Mouse (Mus musculus) embryo, embryonic 11.5 days (tissue): ENCODE data around the gene Mpo.

Source experiments
- DNase-seq: peaks from one replicate; pipeline ENCODE4 v3.0.0-alpha.2; 2012; ENCODE audit warnings: low read depth, low spot score

Mpo gene

DNA sequence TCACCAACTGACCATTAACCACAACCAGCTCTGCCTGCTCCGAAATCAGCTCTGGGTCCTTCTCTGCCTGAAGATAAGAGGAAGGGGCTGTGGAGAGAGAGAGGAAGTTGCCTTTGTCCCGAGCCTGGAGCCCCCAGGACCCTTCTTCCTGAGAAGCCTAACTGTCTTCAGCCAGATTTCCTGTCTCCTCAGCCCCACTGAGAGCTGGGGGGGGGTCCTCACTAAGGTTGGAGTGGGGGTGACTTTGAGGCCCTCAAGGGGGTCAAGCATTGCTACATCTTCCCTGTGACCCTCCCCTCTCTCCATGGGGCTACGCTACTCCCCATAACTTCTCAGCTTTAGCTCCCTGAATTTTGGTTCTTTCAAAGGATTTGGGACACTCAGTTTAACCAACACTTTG, at the start of gene Mpo:
TSS of gene Mpo (plus strand) at position 122 of the 400 bp plus-strand sequence.
- DNase-seq: no peak

DNA sequence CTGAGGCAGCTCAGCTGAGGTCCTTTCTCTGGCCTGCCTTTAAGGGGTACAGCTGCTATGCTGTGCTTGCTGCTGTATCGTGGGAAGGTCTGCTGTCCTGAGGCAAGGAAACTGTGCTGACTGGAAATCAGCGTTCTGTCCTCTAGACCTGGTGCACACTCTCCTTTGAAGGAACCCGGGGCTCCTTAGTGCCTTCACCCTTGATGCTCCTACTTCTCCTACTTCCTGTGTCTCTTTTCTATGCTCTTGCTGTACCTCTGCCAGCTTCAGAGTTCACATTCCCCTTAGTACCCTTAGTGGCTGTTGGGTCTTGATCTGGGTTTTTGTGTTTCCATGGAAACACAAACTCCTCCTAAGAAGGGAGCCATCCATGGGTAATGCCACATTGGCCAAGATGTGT, 49.7 kb upstream of the Mpo start:
- DNase-seq: no peak

DNA sequence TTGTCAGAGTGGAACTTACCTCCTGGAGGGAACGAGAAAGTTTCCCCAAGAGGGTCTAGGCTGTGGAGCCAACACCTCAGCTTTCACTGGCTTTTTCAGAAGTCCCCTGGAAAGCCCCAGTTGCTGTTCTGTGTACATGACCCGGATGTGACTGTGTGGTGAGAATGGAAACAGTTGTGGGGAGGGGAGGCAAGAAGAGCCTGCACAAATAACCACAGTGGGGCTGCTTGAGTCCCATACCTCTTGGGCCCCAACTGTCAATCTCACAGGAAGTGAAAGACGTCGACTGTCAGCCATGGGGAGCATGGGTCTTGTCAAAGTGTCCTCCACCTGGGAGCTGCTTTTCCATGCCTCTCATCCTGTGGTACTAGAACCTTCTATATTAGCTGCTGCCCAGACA, 48.4 kb upstream of the Mpo start:
- DNase-seq: no peak

DNA sequence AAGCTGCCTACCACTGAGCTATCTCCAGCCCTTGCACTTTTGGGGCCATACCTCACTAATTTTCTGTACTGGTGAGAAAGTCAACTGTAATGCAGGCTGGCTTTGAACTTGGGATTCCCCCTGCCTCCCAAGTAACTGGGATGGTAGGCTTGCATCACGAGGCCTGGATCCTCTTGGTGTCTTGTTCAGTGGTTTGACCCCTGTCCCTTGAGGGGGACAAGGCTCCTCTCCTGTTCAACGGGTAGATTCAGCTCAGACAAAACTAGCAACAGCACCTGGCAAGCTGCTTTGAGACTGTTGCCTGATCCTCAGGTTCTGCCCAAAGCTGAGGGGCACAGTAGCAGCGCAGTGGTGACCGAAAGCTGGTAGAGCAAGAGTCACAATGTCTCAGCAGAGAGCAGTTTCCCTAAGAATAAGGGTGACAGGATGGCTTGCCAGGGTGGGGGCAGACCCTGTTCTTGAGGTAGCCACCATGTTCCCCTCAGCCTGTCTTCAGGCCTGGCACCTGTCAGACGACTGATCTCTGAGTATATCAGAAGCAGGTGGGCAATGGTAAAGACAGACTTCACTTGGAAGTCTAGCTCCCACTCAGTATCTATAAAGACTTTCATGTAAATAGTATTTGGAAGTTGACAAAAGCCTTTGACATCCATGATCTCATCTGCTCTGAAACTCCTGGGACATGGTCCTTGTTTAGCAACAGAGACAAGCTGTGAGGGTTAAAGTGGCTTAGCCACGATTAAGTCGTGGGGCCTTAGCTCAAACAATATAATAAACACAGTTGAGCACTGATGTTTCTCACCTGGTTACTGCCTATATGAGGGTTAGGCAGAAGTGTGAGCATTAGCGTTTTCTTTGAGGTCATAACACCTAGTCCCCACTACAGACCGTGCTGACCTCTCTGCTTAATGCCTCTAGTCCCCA, 47.5 kb upstream of the Mpo start:
- DNase-seq: no peak

DNA sequence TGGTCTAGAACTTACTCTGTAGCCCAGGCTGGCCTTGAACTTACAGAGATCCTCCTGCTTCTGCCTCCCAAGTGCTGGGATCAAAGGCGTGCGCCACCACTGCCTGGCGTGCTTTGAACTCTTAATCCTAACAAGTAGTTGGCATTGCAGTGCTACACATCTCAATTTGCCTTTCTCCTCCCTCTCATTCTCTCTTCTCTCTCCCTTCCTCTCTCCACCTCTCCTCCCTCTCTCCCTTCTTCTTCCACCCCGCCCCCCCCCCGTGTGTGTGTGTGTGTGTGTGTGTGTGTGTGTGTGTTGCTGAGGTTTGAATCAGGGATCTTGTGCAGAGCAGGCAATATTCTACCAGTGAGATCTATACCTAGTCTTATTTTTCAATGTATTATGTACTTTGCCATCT, 46.1 kb upstream of the Mpo start:
- DNase-seq: no peak

DNA sequence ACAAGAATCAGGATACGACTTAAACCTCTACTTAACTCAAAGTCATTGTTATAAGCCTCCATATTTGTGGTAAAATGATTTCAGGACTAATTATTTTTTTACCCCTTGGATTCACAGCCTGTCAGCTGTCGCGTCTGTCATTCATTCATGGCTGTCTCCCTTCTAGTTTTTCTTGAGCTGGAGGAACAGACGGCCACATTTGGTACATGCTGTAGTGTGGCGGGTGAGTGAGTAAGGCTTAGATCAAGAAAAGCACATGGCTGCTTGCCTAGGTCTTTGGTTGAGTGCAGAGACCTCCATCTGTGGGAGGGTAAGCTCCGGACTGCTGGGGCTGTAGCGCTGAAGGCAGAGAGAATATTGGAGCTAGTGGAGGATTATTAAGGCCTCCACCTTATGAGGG, 45.7 kb upstream of the Mpo start:
- no peak for DNase-seq

DNA sequence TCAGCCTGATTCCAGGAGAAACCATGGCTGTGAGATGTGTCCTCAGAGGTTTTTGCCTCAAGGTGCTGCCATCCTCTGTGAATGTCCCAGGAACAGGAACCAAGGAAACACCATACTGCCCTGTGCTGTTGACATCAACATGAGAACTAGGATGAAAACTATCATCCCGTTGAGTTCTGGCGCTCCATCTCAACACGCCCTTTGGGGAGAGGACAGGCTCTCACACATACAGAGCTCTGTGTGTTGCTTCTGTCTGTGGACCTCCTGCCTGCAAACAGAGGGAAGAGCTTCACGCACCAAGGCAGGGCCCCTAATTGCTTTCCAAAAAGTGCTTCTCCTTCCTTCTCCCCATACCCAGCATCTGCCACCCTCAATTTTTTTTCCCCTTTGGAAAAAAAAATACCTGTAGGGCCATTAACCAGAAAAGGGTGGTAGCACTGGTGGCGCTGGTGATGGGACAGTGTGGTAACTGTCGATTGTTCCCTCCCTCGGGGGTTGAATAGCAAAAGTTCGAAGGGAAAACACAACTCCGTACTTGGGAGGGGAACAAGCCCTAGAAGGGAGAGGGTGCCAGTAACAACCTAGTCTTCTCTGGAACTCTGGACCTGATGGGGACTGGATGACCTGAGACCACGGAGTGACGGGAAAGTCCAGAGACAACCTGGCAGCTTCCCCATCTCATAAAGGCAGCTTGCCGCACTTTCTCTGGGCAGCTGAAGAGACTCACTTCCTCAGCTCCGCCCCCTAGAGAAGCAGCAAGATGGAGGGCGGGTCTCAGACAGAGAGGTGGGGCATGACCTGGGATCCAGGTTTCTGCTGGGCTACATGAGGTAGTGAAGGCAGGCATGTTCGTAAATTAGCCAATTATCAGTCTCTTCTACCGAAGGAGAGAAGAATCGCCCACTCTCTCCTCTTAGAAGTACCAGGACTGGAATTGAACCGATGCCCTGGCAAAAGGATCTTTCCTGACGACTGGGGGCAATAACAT, 45.0 kb upstream of the Mpo start:
- no peak for DNase-seq

DNA sequence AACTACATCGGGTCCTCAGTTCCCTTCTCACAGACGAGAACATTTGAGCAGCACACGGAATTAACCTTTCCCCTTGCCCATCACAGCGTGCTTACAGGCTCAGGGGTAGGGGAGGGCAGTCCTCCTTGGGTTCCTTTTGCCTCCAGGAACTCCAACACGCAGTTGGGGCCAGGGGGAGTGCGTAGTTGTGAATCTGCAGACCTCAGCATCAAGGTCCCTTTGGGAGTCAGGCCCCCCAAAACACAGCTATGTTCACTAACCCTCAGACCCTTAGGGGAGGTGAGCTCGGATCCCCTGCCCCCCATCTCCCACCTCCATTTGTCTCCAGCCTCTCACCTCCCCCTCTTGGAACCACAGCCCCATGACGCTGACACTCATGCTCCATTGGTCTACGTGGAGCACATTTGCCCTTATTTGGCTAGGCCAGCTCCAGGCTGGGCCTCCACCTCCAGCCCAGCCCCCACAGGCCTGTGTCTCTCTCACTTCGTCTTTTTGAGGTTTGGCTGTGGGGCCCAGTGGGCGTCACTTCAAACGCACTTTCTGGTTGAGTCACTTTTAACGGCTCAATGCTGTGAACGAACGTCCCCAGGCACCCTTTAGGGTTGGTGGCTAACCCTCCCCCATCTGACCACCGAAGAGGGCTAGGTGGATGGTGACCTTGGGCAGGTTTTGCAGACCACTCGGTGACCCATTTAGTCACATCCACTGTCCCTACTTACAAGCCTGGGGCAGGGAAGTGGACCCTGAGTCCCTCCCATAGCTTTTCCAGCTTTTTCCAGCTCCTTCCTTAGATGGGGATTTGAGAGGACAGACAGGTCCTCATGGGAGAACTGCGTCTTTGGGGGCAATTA, 44.0 kb upstream of the Mpo start:
- DNase-seq: no peak

DNA sequence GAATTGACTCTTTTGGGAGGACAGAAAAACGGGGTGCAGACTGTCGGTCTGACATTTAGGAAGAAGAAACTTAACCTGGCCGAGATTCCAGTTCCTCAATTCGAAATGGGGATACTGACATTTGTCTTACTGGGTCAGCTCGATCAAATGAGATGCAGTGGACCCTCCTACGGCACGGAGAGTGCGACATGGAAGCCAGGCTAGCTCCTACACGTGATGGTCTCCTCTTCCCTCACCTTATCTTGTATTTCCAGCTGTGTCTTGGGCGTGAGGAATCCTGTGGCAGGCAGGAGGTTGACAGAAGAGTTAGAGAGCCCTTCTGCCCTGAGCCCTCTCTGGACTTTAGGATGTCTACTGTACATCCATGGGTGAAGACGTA, 43.3 kb upstream of the Mpo start:
- no peak for DNase-seq

DNA sequence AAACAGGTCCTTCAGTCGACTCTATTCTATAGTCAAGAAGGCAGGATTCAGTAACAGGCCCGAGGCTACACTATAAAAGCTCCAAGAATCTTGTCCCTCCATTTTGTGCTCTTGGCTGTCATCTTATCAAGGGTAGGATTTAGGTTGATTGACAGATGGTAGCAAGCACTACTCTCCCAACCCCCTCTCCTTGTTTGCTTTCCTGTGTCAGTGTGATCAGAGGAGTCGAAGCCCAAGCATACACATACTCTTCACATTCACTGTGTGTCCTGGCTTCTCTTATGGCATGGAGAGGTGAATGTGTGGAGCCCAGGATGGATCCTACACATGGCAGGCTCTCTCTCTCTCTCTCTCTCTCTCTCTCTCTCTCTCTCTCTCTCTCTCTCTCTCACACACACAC, 42.9 kb upstream of the Mpo start:
- no peak for DNase-seq

DNA sequence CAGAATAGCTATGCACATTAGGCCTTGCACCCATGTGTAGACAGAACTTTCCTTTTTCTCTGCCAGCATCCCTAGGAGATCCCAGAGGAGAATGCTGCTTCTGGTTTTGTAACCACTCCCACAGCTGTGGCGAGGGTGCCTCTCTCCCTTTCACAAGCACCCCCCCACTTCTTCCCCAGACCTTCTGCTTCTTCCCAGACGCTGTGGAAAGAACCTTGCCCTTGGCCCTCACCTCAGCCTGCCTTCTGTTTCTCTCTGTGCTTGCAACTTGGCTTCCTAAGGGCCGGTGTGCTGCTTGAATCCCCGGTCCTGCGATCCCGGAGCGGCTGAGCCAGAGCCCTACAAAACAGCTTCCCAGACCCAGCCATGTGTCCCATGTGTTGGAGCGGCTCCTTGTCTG, 42.4 kb upstream of the Mpo start:
- no peak for DNase-seq

DNA sequence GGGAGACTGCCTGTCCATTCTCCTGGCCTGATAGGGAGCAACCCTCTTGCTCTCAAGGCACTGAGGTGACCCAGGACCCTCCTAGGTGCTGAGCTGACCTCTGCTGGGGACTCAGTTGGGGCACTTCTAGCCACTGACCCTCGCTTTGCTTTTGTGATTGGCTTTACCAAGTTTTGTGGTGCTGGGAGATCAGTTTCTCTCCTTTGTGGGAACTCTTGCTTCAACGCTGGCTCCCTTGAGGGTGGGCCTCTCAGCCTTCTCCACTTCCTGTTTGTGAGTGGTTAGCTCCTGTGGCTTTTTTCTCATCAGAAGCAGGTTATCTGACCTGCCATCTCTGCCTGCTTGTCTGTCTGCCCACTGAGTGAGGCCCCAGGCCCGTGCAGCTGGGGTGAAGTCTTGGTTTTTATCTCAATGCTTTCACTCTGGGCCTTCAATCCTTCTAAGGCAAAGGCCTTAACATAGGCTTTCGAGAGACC, 41.9 kb upstream of the Mpo start:
- DNase-seq: no peak

DNA sequence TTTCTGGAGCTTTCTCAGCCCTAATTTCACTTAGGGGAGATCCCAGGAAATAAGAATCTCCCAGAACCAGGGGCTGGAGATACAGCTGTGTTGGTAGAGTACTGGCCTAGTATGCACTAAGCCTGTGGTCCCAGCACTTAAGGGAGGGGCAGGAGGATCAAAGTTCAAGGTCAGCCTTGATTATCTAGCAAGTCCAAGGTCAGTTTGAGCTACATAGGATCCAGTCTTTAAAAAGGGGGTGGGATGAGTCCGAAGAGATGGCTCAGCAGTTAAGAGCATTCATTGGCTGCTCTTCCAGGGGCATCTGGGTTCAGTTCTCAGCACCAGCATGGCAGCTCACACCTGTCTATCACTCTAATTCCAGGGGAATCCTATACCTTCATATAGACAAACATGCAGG, 41.1 kb upstream of the Mpo start:
- no peak for DNase-seq

DNA sequence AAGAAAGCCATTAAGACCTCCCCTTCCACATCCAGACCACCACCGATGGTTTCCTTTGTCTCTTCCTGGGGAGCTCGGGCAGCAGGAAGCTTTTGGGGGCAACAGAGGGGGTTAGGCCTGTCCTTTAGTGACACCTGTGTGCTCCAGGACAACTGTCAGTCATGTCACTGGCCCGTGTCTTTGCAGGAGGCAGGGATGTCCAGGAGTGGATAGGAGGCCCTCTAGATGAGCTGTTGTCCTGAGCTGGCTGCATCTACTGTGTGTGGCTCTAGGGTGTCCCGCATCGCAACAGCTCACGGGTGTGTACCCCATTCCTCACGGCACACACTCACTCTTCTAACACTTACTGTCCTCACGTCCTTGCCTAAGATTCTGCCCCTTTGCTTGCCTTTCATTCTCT, 40.1 kb upstream of the Mpo start:
- DNase-seq: no peak

DNA sequence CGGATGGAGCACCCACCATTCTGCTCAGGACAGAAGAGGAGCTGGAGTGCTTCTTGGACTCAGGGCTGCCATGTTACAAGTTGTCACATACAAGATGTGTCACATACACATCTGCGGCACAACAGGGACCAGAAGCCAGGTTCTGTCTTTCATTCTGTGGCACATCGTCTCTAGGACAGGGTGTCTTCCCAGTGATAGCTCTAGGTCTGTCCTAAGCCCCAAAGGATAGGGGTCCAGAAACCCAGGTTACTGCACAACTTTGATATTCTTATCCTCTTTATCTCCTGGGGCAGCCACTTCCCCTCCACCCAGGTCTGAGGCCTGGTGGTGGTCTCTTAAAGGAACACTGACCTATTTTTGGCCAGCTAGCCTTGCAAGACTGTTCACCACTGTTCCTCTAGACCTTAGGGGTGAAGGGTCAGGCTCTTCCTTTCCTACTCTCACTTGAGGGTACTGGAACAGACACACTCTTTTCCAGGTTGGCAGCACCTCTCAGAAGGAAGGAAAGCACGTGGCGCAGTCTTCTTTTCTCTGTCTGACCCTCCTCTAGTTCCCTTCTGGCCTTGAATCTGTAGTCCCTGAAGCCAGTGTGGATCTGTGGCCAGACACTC, 39.4 kb upstream of the Mpo start:
- no peak for DNase-seq

DNA sequence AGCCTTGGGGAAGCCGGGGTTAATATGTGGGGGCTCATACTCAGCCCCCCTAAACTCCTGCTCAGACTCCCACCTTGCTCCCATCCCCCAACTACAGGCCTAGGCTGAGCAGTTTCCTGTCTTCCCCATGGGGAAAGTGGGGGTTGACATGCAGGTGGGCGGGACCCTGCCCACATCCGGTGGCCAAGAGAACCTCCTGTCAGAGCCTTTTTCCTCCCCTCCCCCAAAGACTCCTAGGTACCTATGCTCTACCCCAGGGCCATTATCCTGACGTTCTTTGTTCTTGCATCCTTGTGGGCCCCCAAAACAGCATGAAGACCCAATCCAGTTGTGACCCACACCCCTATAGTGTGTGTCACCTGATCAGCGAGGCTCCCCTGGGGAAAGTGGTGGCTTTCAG, 38.8 kb upstream of the Mpo start:
- no peak for DNase-seq

DNA sequence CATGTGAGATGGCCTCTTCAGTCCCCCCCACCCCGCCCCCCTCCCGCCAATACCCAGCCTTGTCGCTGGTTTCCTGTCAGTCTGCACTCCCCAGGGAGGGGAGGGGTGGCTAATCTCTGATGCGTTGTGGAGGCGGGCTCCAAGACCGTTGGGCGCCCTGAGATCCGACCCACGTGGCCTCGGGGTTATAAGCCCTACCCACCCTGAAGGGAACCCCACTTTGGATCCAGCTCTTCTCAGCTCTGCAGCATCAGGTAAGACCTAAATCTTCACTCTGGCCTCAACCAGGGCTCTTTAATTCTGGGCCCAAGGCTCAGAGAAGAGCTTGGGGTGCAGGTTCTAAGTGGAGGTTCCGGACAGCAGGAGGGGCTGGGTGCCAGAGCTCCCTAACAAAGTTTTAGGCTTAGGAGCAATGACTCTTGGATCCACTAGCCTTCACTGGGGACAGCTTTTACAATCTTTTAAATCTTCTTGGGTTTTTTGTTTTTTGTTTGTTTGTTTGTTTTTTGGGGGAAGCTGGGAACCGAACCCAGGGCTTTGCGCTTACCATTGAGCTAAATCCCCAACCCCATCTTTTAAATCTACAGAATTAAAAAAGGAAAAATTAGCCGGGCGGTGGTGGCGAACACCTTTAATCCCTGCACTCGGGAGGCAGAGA, 37.9 kb upstream of the Mpo start:
- DNase-seq: no peak

DNA sequence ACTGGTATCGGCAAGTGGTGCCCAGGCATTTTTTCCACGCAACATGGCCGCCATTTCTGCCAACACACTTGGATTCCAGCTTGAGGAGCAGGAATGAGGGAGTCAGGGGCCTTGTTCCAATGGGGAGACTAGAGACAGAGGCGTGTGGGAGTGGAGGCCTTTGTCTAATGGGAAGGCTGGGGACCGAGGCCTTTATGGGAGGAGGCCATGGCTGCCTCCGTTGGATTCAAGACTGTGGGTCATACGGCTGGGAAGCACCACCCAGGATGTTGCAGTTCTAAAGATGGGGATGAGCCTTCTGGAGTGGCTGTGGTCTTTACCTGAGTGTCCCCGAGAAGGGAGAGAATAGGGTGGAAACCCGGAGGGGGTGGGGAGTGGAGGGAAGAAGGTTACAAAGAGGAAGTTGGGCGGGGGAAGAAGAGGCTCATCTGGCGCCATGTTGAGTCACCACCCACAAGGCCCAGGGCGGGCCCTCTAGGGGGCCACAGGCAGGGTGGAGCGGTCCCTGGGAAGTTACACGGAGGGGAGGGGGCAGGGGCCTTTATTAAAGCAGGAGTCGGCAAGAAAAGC, 37.0 kb upstream of the Mpo start:
- DNase-seq: no peak

DNA sequence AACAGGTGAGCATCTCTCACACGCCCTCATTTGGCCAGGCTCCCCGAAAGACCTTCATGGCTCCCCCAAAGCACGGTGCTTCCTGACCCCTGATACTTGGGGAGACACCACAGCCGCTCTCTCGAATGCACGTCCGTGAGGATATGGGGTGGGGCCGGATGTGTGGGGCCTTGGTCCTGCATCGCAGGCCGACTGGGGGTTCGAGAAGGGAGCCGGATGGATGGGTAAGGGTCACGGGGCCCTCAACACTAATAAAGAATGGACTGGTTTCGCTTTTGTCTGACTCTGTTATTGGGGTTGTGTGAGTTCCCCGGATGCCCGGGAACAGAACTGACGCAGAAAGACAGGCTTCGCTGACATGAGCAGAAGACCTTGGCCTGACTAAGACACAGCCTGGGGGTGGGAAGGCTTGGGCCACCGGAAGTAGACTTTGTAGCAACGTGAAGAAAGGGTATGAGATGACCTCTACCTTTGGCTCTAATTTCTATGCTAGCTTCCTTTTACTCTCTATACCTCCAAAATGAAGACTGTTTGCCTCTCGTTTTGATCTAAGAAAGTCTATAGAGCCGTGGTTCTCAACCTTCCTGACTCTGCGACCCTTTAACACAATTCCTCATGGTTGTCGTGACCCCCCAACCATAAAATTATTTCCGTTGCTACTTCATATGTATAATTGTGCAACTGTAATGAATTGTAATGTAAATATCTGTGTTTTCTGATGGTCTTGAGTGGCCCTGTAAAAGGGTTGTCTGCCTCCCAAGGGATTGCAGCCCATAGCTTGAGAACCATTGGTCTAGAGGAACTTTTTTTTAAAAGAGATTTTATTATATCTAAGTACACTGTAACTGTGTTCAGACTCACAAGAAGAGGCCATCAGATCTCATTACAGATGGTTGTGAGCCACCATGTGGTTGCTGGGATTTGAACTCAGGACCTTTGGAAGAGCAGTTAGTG, 36.1 kb upstream of the Mpo start:
- DNase-seq: no peak
